In the genomic region with DNA sequence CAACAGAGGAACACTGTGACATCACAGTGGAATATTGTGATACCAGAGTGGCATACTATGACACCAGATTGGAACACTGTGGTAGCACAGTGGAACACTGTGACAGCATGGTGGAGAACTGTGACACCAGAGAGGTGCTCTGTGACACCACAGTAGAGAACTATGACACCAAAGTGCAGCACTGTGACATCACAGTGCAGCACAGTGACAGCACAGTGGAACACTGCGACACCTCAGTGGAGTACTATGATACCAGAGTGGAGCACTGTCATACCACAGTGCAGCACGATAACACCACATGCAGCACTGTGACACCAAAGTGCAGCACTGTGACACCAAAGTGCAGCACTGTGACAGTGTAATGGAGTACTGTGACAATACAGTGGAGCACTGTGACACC, we compare ENCODE assay signal across 16 mouse cellular contexts.
"Had no signal": no experiment of that assay in that cellular context is flagged by ENCODE, and none has a peak within 500 bp of the region (broad histone marks: within the 10 kb centered on the region; RNA-seq: fewer than 3 reads in every experiment).

No protein-coding gene starts in this region.

- H3K36me3 ChIP-seq: limb, embryonic 12.5 days; limb, embryonic 15.5 days; lung, embryonic 15.5 days; midbrain, embryonic 13.5 days had no signal

- H3K27me3 ChIP-seq: limb, embryonic 12.5 days; limb, embryonic 15.5 days; lung, embryonic 15.5 days; midbrain, embryonic 13.5 days had no signal

- H3K4me3 ChIP-seq: limb, embryonic 12.5 days; limb, embryonic 15.5 days; lung, embryonic 15.5 days; midbrain, embryonic 13.5 days had no signal

- H3K27ac ChIP-seq: limb, embryonic 12.5 days; limb, embryonic 15.5 days; liver, embryonic 14.5 days; lung, embryonic 15.5 days; midbrain, embryonic 13.5 days had no signal

- H3K9ac ChIP-seq: limb, embryonic 12.5 days; limb, embryonic 15.5 days; liver, embryonic 14.5 days; lung, embryonic 15.5 days; midbrain, embryonic 13.5 days had no signal

- H3K4me2 ChIP-seq: limb, embryonic 12.5 days; limb, embryonic 15.5 days; lung, embryonic 15.5 days; midbrain, embryonic 13.5 days had no signal

- DNase-seq: kidney, adult 18-20 months; kidney, adult 9 months; kidney, postnatal 14 days; kidney, postnatal 4 days; left cerebral cortex, postnatal 4 days; lung, adult 18-20 months; lung, postnatal 10 days; lung, postnatal 36 days; thymus, adult 2 months; thymus, postnatal 14 days; thymus, postnatal 4 days had no signal

- H3K4me1 ChIP-seq: limb, embryonic 12.5 days; limb, embryonic 15.5 days; lung, embryonic 15.5 days; midbrain, embryonic 13.5 days had no signal
